Mouse (Mus musculus) layer of hippocampus, adult 11-12 months (tissue): ENCODE measurements around the gene Saa1.
A peak's percentile ranks its signal among the peaks of the same experiment; 100 is the strongest.
"Not testable (repeated sequence)": the region's sequence is repeated elsewhere in the genome, so short reads cannot be mapped to it uniquely, and the experiment has no call there.

Source experiments
- DNase-seq: peaks from one replicate; pipeline ENCODE4 v3.0.0; 2022; ENCODE audit warnings: low spot score

Gene Saa1

GRCm38 (mm10) chr7:46742880-46743279, at the start of gene Saa1:
Saa1 (minus strand) TSS chr7:46742980.
- DNase-seq = not testable (repeated sequence)

DNA sequence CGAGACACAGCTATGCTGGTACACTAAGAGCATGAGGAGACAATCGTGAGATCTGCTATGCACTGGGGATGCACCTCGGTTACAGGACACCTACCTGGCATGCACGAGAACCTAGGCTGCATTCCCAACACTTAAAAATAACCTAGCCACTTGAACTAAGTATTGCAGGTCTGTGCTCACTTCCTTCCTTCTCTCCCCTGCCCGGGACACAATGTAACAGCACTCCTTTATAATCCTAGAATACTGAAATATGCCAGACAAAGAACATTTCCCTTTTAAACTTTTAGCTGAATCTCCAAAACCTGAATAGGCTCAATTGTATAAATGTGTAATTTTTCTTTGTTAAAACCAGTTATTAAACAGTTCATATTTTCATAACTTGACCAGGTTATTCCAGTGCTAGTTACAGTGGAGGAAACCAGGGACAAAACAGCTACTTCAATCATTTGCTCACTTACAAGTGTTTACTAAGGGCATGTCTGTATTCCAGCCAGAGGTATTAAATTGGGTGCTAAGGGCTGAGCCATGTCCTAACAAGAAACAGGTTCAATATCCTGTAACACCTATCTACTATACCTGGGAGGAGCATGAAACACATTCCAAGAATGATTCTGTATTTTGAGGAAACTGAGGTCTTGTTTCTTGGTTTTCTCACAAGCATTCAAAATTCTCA, 46.5 kb upstream of the Saa1 start:
- no peak for DNase-seq

GRCm38 (mm10) chr7:46770706-46771105, 27.9 kb upstream of the Saa1 start:
- DNase-seq = peak; percentile 45

GRCm38 (mm10) chr7:46768451-46768850, 25.7 kb upstream of the Saa1 start:
- DNase-seq = no peak

DNA sequence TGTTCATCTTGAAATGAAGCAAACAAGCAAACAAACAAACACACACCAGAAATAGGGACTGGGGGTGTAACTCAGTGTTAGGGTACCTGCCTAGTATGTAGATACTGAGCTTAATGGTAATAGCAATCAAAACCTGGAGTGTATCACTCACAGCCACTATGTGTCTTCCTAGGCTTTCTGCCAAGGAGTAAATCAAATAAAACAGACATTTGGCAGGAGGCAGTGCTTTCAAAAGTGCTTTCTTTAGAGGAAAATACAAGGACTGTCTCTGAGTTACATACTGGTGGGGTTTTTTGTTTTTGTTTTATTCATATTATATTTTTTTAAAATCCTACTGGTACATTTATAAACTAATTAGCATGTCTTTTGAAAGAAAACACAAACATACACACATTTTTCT, 24.6 kb upstream of the Saa1 start:
- no peak for DNase-seq

- no peak for DNase-seq
Measured at GRCm38 (mm10) chr7:46764672-46765071, 21.9 kb upstream of the Saa1 start.

DNA sequence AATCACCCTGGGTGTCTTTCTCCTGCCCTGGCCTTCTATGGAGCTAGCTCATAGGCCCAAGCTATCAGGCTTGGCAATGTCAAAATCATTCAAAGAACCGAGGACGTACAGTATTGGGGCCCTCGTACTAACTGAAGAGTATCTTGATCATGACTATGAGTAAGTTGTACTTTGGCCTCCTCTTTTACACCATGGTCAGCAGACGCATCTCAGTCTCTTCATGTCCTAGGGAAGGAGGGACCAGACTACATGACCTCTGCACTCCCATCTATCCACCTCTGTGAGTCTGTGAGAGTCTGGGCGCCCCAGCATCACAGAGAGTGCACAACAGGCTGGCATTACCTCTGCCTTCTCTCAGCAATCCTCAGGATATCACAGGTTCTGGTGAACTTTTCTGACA, 19.8 kb upstream of the Saa1 start:
- DNase-seq = no peak

- DNase-seq = no peak
Measured at GRCm38 (mm10) chr7:46761049-46761795, 18.4 kb upstream of the Saa1 start.

DNA sequence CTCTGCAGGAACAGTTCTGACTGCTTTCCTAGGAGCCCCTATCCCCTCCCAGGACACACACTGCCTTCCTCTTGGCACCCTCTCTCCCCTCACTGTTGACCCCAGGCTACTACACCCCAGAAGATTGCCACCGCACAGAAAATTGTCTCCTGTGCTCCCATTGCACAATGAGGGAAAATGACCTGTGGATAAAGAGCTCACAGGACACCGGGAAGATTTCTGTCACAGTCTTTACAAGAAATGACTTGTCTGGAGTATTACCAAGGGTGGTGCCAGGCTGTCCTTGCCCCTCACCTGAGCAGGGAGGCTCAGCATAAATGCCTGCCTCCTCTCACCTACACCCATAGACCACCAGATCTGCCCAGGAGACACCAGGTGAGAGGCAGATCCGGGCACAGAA, 8.7 kb upstream of the Saa1 start, which contains the start of gene Saa2:
Saa2 (plus strand) TSS at position 301 of the 400 bp plus-strand sequence.
- no peak for DNase-seq

GRCm38 (mm10) chr7:46748459-46748858, 5.7 kb upstream of the Saa1 start:
- no peak for DNase-seq

GRCm38 (mm10) chr7:46746381-46746780, 3.6 kb upstream of the Saa1 start:
- DNase-seq = no peak

DNA sequence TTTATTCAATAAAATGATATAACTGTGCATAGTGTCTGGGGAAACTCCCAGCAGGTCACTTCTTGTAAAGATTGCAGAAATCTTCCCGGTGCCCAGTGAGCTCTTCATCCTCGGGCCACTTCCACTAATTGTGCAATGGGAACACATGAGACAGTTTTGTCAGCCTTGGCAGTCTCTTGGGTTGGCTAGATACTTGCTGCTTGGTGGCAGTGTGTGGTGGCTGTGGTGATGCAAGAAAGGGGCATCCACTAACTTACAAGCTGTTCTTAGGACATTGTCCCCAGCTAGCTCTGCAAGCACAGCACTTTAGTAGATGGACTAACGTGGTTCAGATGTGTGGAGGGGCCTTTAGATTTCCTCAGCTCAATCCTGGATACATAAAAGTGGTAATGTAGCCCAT, 3.0 kb upstream of the Saa1 start:
- DNase-seq = no peak

DNA sequence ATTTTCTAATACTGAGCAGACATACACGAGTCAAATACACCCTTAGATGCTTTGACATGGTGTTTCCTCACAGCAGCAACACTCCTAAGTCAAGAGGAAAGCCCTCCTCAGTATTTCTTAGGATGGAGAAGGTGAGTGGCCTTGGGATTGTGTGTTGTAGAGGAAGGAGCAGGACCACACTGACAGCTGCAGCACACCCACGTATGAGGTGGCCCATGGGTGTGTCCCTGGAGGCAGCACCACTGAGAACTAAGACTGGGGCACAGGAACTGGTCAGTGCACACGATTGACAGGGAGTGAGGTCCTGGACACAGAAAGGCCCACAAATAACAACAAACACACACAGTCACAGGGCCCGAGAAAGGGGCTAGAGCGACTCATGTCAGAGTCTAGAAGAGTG, 2.7 kb downstream of the Saa1 start:
- not testable (repeated sequence) for DNase-seq

- DNase-seq = no peak
Measured at GRCm38 (mm10) chr7:46738561-46739460, 4.0 kb downstream of the Saa1 start.

DNA sequence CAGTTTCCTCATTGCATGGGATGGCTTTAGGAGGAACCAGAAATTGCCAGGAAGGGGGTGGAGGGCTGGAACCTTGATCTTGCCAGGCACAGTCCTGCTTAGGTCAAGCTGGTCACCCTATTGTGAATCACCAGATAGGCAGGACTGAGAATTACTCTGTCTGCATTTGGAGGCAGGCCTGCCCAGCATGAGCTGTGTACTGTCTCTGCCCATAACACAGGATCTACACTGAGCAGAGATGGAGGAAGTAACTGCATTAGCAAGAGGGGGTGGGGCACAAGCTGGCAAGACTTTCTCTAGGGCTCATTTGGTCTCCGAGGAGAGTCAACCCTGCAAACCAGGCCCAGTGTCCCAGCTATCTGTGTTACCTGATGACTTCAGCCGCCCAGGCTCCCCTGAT, 7.8 kb downstream of the Saa1 start:
- DNase-seq = no peak

- no peak for DNase-seq
Measured at GRCm38 (mm10) chr7:46732458-46732857, 10.3 kb downstream of the Saa1 start, which contains the start of gene Saa4. Saa4 (minus strand) TSS chr7:46732603.

GRCm38 (mm10) chr7:46727584-46727983, 15.2 kb downstream of the Saa1 start:
- no peak for DNase-seq

DNA sequence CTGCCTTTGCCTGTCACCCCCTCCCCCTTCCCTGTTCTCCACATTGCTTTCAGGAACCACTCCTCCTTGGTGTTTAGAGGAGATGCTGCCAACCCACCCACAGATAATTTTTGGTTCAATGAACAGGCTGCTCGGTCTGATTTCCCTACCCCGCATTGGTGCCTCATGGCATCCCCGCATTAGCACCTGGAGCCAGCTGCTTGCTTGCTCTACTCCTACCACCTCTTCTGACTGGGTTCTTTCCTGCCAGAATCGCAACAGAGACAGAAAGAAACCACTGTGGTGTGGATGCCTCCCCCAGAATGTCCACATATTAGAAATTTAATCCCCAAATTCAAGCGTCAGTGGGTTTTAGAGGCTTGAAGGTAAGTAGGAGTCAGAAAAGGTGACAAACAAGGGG, 18.4 kb downstream of the Saa1 start:
- no peak for DNase-seq

- no peak for DNase-seq
Measured at GRCm38 (mm10) chr7:46723849-46724248, 18.9 kb downstream of the Saa1 start.

DNA sequence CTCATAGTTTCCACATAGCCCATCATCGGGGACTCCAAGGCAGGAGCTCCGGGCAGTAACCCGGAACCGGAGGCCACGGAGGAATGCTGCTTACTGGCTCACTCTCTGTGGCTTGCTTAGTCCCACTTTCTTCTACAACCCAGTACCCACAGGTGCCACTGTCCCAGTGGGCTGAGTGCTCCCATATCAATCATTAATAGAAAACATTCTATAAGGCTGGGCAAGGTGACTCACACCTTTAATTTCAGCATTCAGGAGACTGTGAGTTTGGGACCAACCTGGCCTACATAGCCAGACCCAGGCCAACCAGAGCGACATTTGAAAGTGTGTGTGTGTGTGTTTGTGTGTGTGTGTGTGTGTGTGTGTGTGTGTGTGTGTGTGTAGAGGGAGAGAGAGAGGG, 19.4 kb downstream of the Saa1 start:
- no peak for DNase-seq

GRCm38 (mm10) chr7:46720460-46720859, 22.3 kb downstream of the Saa1 start:
- no peak for DNase-seq

- no peak for DNase-seq
Measured at GRCm38 (mm10) chr7:46719526-46719925, 23.3 kb downstream of the Saa1 start.
